ENCODE assay signal across 8 mouse cellular contexts in the genomic region with DNA sequence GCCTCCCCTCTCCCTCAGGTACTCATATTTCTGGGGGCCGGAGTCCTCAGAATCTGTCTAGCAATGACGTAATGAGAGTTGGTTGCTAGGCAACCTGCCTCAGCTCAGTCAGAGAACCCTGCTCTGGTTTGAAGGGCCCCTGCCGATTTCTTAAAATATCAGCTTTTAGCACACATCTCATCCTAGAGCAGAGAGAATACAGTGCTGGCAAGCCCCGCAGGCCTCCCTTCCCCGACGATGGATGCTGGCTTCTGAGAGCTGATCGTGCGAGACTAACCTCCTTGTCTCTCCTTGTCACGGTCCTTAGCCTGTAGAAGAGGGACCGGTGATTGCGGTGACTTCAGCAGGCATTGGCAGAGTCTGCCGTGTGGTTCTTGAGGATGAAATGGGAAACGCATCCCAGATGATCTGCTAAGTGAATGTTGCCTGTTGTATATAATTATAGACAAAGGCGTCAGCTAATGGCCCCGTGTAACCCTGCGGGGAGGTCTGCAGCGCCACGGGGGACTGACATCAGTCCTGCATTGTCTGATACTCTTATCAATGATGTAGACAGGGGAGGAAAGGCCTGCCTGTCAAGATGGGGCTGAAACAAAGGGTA.
DNase-seq lines count a peak whose midpoint lies in the region; ATAC-seq and TF ChIP-seq lines count a peak whose summit lies in the region.

No protein-coding gene starts in this region.

- no peak for TF ChIP-seq POLR2A in limb, embryonic 14.5 days (IDR thresholded peaks at IDR 0.05; ENCODE audit: borderline replicate concordance, extremely low read depth, insufficient read depth, insufficient read length)

- peak overlapping the region; percentile 85 for H3K27ac ChIP-seq in embryonic facial prominence, embryonic 10.5 days (replicated peaks)
- H3K27ac ChIP-seq in hindbrain, embryonic 16.5 days (ENCODE audit: low read depth, low read length): peak overlapping the region; percentile 85
- no peak overlapping the region for H3K27ac ChIP-seq in limb, embryonic 14.5 days (replicated peaks; ENCODE audit: low read depth, low read length)

- peak overlapping the region; percentile 36 for H3K4me3 ChIP-seq in embryonic facial prominence, embryonic 10.5 days
- no peak overlapping the region for H3K4me3 ChIP-seq in hindbrain, embryonic 16.5 days (ENCODE audit: low read length)
- no peak overlapping the region for H3K4me3 ChIP-seq in limb, embryonic 14.5 days (replicated peaks; ENCODE audit: low read length)

- peak overlapping the region; percentile 53 for H3K9ac ChIP-seq in hindbrain, embryonic 16.5 days (ENCODE audit: low read depth, low read length)
- H3K9ac ChIP-seq in limb, embryonic 14.5 days (ENCODE audit: low read depth, low read length, severe bottlenecking): no peak overlapping the region

- H3K9me3 ChIP-seq in embryonic facial prominence, embryonic 10.5 days: no peaks in the 10 kb centered on the region
- H3K9me3 ChIP-seq in hindbrain, embryonic 16.5 days (ENCODE audit: control insufficient read depth, low read length): no peaks in the 10 kb centered on the region
- no peaks in the 10 kb centered on the region for H3K9me3 ChIP-seq in limb, embryonic 14.5 days (ENCODE audit: control insufficient read depth, low read length)

- peaks cover 80% of the 10 kb centered on the region for H3K4me1 ChIP-seq in embryonic facial prominence, embryonic 10.5 days
- H3K4me1 ChIP-seq in hindbrain, embryonic 16.5 days (ENCODE audit: control insufficient read depth, insufficient read depth, low read depth, low read length): peaks cover 51% of the 10 kb centered on the region
- peaks cover 36% of the 10 kb centered on the region for H3K4me1 ChIP-seq in limb, embryonic 14.5 days (ENCODE audit: control insufficient read depth, insufficient read depth, low read length)

- H3K4me2 ChIP-seq in hindbrain, embryonic 16.5 days (ENCODE audit: low read length): peak overlapping the region; percentile 36
- H3K4me2 ChIP-seq in limb, embryonic 14.5 days (replicated peaks; ENCODE audit: low read depth, low read length, severe bottlenecking): no peak overlapping the region; the same call in 1 of the 2 replicates

- H3K27me3 ChIP-seq in embryonic facial prominence, embryonic 10.5 days (replicated peaks; ENCODE audit: low read depth, poor library complexity, severe bottlenecking): peaks cover 32% of the 10 kb centered on the region
- no peaks in the 10 kb centered on the region for H3K27me3 ChIP-seq in hindbrain, embryonic 16.5 days (replicated peaks; ENCODE audit: control insufficient read depth, insufficient read depth, low read length)
- no peaks in the 10 kb centered on the region for H3K27me3 ChIP-seq in limb, embryonic 14.5 days (ENCODE audit: control insufficient read depth, insufficient read depth, low read length)

- ATAC-seq in hindbrain, embryonic 16.5 days: peak; percentile 55
- no peak for ATAC-seq in limb, embryonic 14.5 days (ENCODE audit: low FRiP score, low read depth)

- 15% methylated on average over 18 of the region's 18 CpGs for WGBS in embryonic facial prominence, embryonic 10.5 days
- WGBS in hindbrain, embryonic 16.5 days: 5% methylated on average over 18 of the region's 18 CpGs
- 33% methylated on average over 18 of the region's 18 CpGs for WGBS in limb, embryonic 14.5 days

- peak; percentile 92 for DNase-seq in brain, adult 2 months (ENCODE audit: low read depth, low spot score)
- peak; percentile 72 for DNase-seq in embryonic facial prominence, embryonic 10.5 days (ENCODE audit: low spot score)
- peak; percentile 66 for DNase-seq in limb, embryonic 14.5 days (ENCODE audit: low spot score)
- peak; percentile 88 for DNase-seq in telencephalon, adult 2 months (ENCODE audit: low read depth, low spot score)
- no peak for DNase-seq in testis, postnatal 10 days (ENCODE audit: low spot score)
- DNase-seq in urinary bladder, postnatal 36 days (ENCODE audit: low spot score in 2 of 2): no peak
- DNase-seq in kidney, postnatal 14 days: no peak

- no peaks in the 10 kb centered on the region for H3K36me3 ChIP-seq in embryonic facial prominence, embryonic 10.5 days (replicated peaks)
- H3K36me3 ChIP-seq in hindbrain, embryonic 16.5 days (ENCODE audit: control insufficient read depth, insufficient read depth, low read length): no peaks in the 10 kb centered on the region
- no peaks in the 10 kb centered on the region for H3K36me3 ChIP-seq in limb, embryonic 14.5 days (ENCODE audit: control insufficient read depth, insufficient read depth, low read length)

Comparison
In these comparisons a context has a peak if more than half of its experiments do, and no peak if none do; other contexts are left out.
1. DNase-seq: peak in brain, adult 2 months (single experiment), embryonic facial prominence, embryonic 10.5 days (single experiment), limb, embryonic 14.5 days (single experiment) and telencephalon, adult 2 months (single experiment); none in testis, postnatal 10 days (single experiment), urinary bladder, postnatal 36 days (0 of 2) and kidney, postnatal 14 days (single experiment).